Mouse (Mus musculus) CD8-positive naive resting alpha-beta T cell, adult 57 days (primary cell): ENCODE results near the gene 4833420G17Rik. TPM values are rescaled to one million over a fixed set of nuclear protein-coding genes. Genes with fewer than 3 reads are reported as not detected.

Experiments used
- total RNA-seq: library from RNA; stranded (reverse); gene quantifications from one replicate; pipeline ENCODE4 v1.2.4, GENCODE M21; 2023

The 4833420G17Rik gene
- 73.5 TPM for total RNA-seq

GRCm38 (mm10) chr13:119462596-119463560 is at the start of gene 4833420G17Rik:
Gene 4833420G17Rik, plus strand, starts transcription at chr13:119462768.

GRCm38 (mm10) chr13:119487880-119488580 is 25.5 kb downstream of the 4833420G17Rik start, which contains the start of the genes Tmem267 and 3110070M22Rik:
Gene Tmem267, plus strand, starts transcription at chr13:119488039.
Gene 3110070M22Rik, minus strand, starts transcription at chr13:119488383.

Other genes with a start within 250 kb of the 4833420G17Rik start
- gene Paip1, start 34.2 kb upstream of the 4833420G17Rik start, total RNA-seq = 52.9 TPM
- gene Tmem267, start 25.3 kb downstream of the 4833420G17Rik start, total RNA-seq = 5.9 TPM
- 0.80 TPM for gene 3110070M22Rik, start 25.6 kb downstream of the 4833420G17Rik start, total RNA-seq
- not detected for gene Ccl28, start 161.1 kb downstream of the 4833420G17Rik start, total RNA-seq
- gene Hmgcs1, start 227.6 kb downstream of the 4833420G17Rik start, total RNA-seq = 54.4 TPM